Mouse (Mus musculus) erythroblast, embryonic 14.5 days (primary cell): ENCODE results near the gene Snapc4. TPM values are rescaled to one million over a fixed set of nuclear protein-coding genes. Genes with fewer than 3 reads are reported as not detected.
A peak's percentile ranks its signal among the peaks of the same experiment; 100 is the strongest.
"Not testable (repeated sequence)": the region's sequence is repeated elsewhere in the genome, so short reads cannot be mapped to it uniquely, and the experiment has no call there.

ENCODE experiments used
- H3K27me3 ChIP-seq: 2 replicates; pipeline ENCODE4 v1.6.1; 2012; ENCODE audit warnings: inconsistent platforms; ENCODE audit not compliant: control insufficient read depth
- H3K36me3 ChIP-seq: 2 replicates; pipeline ENCODE4 v1.6.1; 2012; ENCODE audit warnings: mild to moderate bottlenecking, inconsistent platforms; ENCODE audit not compliant: control insufficient read depth
- H3K4me1 ChIP-seq: 2 replicates; pipeline ENCODE4 v1.6.1; 2012; ENCODE audit warnings: inconsistent platforms; ENCODE audit not compliant: control insufficient read depth
- H3K4me3 ChIP-seq: replicated peaks from 2 replicates; pipeline ENCODE3; 2012; ENCODE audit warnings: moderate library complexity, mild to moderate bottlenecking, inconsistent platforms
- H3K9me3 ChIP-seq: 2 replicates; pipeline ENCODE4 v1.6.1; 2012; ENCODE audit warnings: low read length, inconsistent platforms, mixed read lengths; ENCODE audit not compliant: control insufficient read depth
- GATA1 ChIP-seq: IDR thresholded peaks from 2 replicates; pipeline ENCODE4 v1.6.1; 2012; ENCODE audit warnings: low read length, inconsistent platforms, mixed read lengths
- TAL1 ChIP-seq: IDR thresholded peaks from 3 replicates; pipeline ENCODE4 v1.6.1; 2012; ENCODE audit warnings: low read length, inconsistent platforms, mixed read lengths
- polyA plus RNA-seq: library from polyadenylated mRNA; stranded (reverse); fragments of >175 nt; gene quantifications from 2 replicates; pipeline ENCODE4 v1.2.3, GENCODE M21; 2012

The Snapc4 gene
- polyA plus RNA-seq, 1 experiment = 1.6 TPM

DNA sequence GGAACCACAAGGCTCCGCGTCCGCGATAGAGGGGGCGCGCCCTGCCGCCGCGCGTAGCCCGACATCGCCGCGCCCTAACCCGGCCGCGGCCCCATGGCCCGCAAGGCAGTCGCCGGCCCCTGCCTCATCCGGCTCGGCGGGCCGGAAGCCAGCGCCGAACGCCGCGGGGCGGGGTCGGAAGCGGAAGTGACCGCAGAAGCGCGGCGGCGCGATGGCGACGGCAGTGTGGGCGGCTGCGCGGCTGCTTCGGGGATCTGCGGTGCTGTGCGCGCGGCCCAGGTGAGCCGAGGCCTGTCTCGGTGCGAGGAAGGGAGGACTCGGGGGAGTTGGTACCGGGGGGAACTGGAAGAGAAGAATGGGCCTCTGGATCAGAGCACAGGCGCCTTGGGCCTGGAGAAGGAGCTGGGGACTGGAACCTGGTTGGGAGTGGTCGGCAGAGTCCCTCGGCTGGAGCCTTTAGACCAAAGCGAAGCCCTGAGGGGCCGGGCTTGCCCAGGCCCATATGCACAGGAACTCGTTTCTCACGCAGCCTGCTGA is 8.8 kb upstream of the Snapc4 start, which contains the start of the genes Entr1 and Pmpca:
TSS of gene Entr1 (minus strand) at position 163 of the 537 bp plus-strand sequence.
TSS of gene Pmpca (plus strand) at position 186 of the 537 bp plus-strand sequence.
- Histone ChIP-seq H3K36me3 (peaks cover 78% of the 10 kb centered on the region), H3K27me3 (no peaks in the 10 kb centered on the region), H3K9me3 (no peaks in the 10 kb centered on the region), H3K4me3 (peak within 1 kb of the TSS; percentile 73), H3K4me1 (peaks cover 38% of the 10 kb centered on the region)
- TF ChIP-seq TAL1 (no peak), GATA1 (no peak)

DNA sequence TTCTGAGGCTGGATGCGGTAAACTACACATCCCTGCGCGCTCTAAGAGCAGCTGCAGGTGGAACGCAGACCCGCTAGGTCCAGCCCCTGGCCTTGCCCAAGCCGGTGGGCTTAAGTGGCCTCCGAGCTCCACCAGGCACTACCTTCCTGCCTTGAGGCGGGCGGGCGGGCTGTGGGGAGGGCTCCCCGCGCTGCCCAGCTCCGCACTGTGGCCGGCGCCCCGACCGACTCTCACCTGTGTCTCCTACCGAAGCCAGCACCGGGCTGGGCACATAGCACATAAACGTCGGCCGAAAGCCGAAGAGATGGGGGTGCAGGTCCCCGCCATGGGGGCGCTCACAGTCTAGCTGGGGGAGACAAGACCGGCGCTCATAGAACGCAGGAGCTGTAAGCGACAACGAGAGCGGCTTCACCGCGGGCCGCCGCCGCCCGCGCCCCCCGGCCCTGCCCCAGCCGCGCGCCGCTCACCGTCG is 8.3 kb upstream of the Snapc4 start:
- TF ChIP-seq TAL1 (no peak), GATA1 (no peak)
- H3K27me3 ChIP-seq = no peaks in the 10 kb centered on the region
- H3K4me1 ChIP-seq = peaks cover 38% of the 10 kb centered on the region
- H3K36me3 ChIP-seq = peaks cover 78% of the 10 kb centered on the region
- no peaks in the 10 kb centered on the region for H3K9me3 ChIP-seq
- peak overlapping the region; percentile 73 for H3K4me3 ChIP-seq

DNA sequence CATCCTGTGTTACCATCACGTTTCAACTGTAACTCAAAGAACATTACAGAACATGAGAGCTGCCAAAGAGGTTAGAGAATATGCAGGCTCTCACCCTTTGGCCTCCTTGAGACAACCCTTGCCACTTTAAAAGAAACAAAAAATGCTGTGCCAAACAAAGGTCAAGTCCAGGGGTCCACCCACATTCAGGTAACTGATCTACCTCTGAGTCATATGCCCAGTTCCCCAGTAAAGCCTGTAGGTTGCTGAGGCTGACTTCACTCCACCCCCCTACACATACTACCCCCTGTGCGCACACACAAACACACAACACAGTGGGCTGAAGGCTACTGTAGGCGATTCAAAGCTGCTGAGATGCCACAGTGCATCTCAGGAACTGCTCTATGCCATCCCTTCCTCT is 7.3 kb upstream of the Snapc4 start:
- no peak for TF ChIP-seq GATA1
- TF ChIP-seq TAL1 = no peak
- H3K4me1 ChIP-seq = peaks cover 38% of the 10 kb centered on the region
- no peaks in the 10 kb centered on the region for H3K27me3 ChIP-seq
- H3K4me3 ChIP-seq = peak overlapping the region; percentile 73
- no peaks in the 10 kb centered on the region for H3K9me3 ChIP-seq
- H3K36me3 ChIP-seq = peaks cover 78% of the 10 kb centered on the region

DNA sequence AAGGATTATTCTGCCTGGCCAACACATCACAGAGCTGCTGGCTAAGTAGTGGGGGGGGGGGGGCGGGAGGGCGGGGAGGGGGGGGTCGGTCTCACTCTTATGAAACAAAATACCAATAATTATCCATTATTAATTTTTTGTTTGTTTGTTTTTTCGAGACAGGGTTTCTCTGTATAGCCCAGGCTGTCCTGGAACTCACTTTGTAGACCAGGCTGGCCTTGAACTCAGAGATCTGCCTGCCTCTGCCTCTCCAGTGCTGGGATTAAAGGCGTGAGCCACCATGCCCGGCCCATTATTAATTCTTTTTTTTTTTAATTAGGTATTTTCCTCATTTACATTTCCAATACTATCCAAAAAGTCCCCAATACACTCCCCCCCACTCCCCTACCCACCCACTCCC is 418 bp upstream of the Snapc4 start:
- peak overlapping the region; percentile 77 for H3K4me3 ChIP-seq
- H3K36me3 ChIP-seq = peaks cover 72% of the 10 kb centered on the region
- peaks cover 20% of the 10 kb centered on the region for H3K4me1 ChIP-seq
- not testable (repeated sequence) for H3K27me3 ChIP-seq, H3K9me3 ChIP-seq

DNA sequence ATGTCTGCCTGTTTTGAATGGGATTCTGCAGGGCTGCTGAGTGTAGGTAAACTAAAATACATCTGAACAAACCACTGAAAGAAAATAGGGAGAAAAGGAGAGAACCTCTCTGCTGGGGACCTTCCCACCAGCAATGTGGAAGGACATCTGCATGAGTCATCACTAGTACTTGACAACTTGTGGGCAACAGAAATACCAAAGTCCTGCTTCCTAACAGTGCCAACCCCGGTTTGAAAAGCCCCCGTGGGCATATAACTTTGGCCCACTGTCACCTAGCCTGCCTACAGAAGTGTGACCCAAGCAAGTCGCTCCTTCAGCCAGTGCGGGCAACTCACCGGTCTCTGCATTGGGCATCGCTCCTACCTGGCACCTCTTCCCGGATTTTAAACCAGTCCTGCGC is 8.1 kb downstream of the Snapc4 start:
- Histone ChIP-seq H3K9me3 (no peaks in the 10 kb centered on the region), H3K4me1 (no peaks in the 10 kb centered on the region), H3K4me3 (no peak overlapping the region), H3K27me3 (no peaks in the 10 kb centered on the region), H3K36me3 (peaks cover 99% of the 10 kb centered on the region)
- TF ChIP-seq GATA1 (no peak), TAL1 (no peak)

DNA sequence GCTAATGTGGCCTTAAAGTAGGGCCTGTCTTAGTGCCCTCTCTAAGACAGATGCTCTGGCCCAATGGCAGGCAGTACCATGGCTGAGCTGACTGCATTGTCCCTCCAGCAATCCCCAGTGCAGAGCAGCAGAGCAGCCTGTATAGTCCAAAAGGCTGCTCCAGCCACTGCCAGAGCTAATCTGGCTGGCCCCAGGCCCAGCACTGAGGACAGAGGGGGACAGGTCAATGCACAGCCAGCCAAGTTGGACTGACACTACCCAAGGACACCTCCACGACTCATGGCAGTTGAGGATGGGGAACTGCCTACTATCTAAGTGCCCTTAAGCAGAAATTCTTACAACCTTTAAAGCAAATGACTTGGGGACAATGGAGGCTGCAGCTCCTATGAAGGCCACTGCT is 11.9 kb downstream of the Snapc4 start:
- Histone ChIP-seq H3K4me3 (no peak overlapping the region), H3K27me3 (no peaks in the 10 kb centered on the region), H3K9me3 (no peaks in the 10 kb centered on the region), H3K36me3 (peaks cover 99% of the 10 kb centered on the region), H3K4me1 (no peaks in the 10 kb centered on the region)
- TF ChIP-seq TAL1 = no peak
- no peak for TF ChIP-seq GATA1

DNA sequence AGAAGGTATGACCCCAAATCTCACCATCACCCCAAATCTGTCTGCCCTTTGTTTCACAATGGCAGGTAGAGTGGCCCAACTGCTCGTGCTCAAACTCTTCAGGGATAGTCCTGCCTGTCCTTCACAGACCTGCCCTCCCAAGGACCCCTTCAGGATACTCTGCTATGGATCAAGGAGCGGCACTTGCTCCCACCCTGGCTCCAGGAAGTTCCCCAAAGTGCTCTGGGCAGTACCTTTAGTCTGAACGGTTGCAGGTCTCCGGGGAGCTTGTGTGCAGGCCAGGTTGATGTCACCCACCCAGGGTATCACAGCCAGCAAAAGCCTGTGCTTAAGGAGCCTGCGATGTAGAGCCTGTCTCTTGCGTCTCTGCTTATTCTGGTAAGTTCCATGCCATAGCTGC is 12.5 kb downstream of the Snapc4 start:
- Histone ChIP-seq H3K27me3 (no peaks in the 10 kb centered on the region), H3K36me3 (peaks cover 99% of the 10 kb centered on the region)

DNA sequence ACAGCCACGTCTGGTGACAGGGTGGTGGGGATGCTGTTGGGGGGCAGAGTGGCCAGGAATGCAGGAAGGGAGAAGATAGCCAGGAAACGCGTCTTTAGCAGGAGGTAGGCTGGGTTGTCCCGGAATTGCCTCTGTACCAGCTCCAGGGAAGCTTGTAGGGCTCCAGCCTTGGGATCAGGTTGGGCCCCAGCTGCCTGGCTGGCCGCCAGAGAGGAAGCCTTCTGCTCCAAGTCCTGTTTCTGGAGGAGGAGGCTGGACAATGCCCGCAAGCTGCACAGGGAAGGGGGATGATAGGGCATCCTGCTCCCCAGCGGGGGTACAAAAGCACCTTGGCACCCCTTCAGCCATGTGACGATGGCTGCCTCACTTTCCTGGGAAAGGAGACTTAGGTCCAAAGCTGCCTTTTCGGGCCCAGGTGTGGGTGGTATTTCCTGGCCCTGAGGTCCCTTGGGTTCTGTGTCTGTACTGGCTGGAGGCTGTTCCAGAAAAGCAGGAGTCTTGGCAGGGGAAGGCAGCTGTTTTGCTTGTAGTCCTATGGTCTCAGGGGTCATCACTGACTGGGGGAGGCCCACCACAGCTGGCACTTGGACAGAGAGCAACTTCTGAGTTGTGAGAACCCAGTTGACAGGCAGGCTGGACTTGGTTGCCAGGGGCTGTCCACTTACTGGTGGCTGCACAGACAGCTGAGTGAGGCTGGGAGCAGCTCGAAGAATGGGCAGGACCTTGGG is 15.6 kb downstream of the Snapc4 start:
- TF ChIP-seq TAL1 = no peak
- no peak for TF ChIP-seq GATA1
- peaks cover 74% of the 10 kb centered on the region for H3K36me3 ChIP-seq
- H3K4me3 ChIP-seq = no peak overlapping the region
- H3K9me3 ChIP-seq = no peaks in the 10 kb centered on the region
- no peaks in the 10 kb centered on the region for H3K27me3 ChIP-seq
- H3K4me1 ChIP-seq = peaks cover 3% of the 10 kb centered on the region

More for the DNA sequence above, 12.5 kb downstream of the Snapc4 start:
- Histone ChIP-seq H3K9me3 (no peaks in the 10 kb centered on the region), H3K4me1 (no peaks in the 10 kb centered on the region), H3K4me3 (no peak overlapping the region)
- no peak for TF ChIP-seq GATA1
- no peak for TF ChIP-seq TAL1

DNA sequence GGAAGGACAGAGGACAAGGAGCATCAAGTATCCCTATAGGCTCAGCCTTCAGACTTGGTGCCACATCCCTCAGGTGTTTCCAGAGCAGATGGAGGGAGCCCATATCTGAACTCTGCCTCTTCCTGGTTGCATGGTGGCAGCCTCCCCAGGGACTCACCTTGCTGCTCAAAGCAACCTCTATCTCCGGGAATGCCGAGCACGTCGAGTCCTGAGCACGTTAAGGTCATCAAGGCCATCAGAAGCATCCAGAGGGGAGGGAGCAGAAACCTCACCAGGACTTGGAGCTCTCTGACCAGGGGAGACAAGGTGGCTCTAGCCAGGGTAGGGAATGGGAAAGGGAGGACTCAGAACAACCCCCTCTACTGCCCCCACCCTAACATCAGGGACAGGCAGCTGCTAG is 17.0 kb downstream of the Snapc4 start:
- Histone ChIP-seq H3K27me3 (no peaks in the 10 kb centered on the region), H3K9me3 (no peaks in the 10 kb centered on the region), H3K4me3 (no peak overlapping the region), H3K36me3 (peaks cover 60% of the 10 kb centered on the region), H3K4me1 (peaks cover 3% of the 10 kb centered on the region)
- TF ChIP-seq GATA1 = no peak
- TF ChIP-seq TAL1 = no peak

DNA sequence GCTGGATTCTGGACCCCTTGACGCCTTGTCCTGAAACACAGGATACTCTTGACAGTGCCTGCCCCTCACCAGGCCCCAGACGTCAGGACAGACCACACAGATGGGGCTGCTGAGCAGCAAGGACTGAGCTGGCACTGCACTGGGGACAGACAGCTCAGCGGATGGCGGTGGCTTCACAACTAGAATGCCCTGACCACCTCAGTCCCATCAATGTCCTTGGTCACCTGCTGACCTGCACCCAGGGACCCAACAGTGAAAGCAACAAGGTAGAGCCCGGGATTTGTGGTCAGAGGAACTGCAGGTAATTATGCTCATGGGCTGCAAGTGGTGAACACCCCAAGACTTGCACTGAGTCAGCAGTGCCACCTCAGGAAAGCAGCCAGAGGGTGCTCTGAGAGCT is 17.5 kb downstream of the Snapc4 start:
- no peaks in the 10 kb centered on the region for H3K27me3 ChIP-seq
- TF ChIP-seq GATA1 = no peak
- no peak for TF ChIP-seq TAL1
- peaks cover 55% of the 10 kb centered on the region for H3K36me3 ChIP-seq
- H3K9me3 ChIP-seq = no peaks in the 10 kb centered on the region
- H3K4me3 ChIP-seq = no peak overlapping the region
- H3K4me1 ChIP-seq = peaks cover 3% of the 10 kb centered on the region
